Mouse (Mus musculus): Measurements from ENCODE around the gene Selenop. TPM values are rescaled to one million over a fixed set of nuclear protein-coding genes. Genes with fewer than 3 reads are reported as not detected.
A peak's percentile ranks its signal among the peaks of the same experiment; 100 is the strongest.

Gene Selenop
- polyA plus RNA-seq, 1 experiment from 2014 or later: 37.3 TPM

DNA sequence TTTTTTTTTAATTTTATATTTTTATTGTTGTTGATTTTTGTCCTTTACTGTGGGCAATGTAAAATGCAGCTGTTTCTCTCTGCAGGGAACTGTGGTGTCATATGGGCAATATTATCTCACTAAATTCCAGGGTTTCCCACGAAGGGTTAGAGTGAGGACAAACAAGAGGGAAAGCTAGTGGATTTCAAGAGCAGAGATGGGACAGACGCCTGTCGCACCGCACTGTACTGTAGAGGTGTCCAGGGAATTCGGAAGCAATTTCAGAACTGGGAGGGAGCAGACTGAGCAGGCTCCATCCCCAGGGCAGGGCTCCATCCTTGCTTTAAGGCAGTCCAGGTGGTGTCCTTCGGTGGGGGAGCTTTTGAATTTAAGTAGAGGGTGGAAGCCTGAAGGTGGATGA, 2.9 kb downstream of the Selenop start:
- ChIA-PET POLR2A (interaction anchor here (0.8 kb wide), 1 partner anchor 12 kb away, joined by 3 read pairs; no protein-coding TSS in a partner anchor), CTCF (interaction anchor here (0.7 to 2.0 kb wide), 3 partner anchors 9 to 50 kb away, joined by 3 to 6 read pairs (median 3); no protein-coding TSS in a partner anchor)
- H3K27me3 ChIP-seq: no peaks in the 10 kb centered on the region
- in situ Hi-C loops (cut with MboI; ENCODE audit: low pct_unique_long_range_greater_than_20kb): no loop called here
- TF ChIP-seq CTCF (IDR thresholded peaks at IDR 0.05): no peak
- ATAC-seq (no peak), DNase-seq (ENCODE audit: low read depth, low spot score) (no peak)

DNA sequence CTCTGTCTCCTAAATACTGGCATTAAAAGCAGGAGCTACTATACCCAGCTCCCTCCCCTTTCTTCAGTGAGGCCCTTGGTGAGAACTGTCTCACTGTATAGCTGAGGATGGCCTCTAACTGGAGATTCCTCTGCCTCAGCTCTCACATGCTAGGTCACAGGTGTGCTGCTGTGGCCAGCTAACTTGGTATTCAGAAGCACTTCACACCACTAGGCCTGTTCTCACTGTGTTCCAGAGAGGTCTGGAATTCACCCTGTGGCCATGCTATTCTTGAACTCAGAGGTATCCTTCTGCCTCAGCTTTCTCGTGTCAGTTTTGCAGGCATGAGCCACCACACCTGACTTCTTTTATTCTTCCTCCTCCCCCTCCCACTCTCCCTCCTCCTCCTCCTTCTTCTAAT, 4.8 kb downstream of the Selenop start:
- ATAC-seq: no peak
- no peak for TF ChIP-seq CTCF (IDR thresholded peaks at IDR 0.05)

DNA sequence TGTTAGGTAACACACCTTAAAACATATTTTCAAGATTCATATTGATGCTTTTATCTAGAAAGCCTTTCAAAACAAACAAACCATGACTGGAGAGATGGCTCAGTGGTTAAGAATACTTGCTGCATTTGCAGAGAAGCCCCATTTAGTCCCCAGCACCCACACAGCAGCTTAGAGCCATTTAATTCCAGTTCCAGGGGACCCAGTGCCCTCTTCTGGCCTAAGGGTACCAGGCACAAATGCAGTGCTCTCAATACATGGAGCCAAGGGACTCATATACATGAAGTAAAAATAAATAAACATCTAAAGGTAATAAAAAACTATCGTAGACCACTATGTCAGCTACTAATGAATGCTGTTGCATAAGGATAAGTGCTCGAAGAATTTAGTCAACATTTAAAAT, 9.0 kb downstream of the Selenop start:
- POLR2A ChIA-PET: no interaction called here
- CTCF ChIA-PET: interaction anchor here (0.7 to 2.3 kb wide), 4 partner anchors 10 to 77 kb away, joined by 3 to 6 read pairs (median 4); no protein-coding TSS in a partner anchor
- ATAC-seq: no peak
- TF ChIP-seq CTCF (IDR thresholded peaks at IDR 0.05): peak; percentile 65
- peaks cover 5% of the 10 kb centered on the region for H3K27me3 ChIP-seq
- DNase-seq (ENCODE audit: low read depth, low spot score): no peak
- in situ Hi-C loops (cut with MboI; ENCODE audit: low pct_unique_long_range_greater_than_20kb): no loop called here

More for the DNA sequence above, 4.8 kb downstream of the Selenop start:
- POLR2A ChIA-PET: no interaction called here
- CTCF ChIA-PET: interaction anchor here (1.5 to 2.0 kb wide), 2 partner anchors 11 to 52 kb away, joined by 4 to 6 read pairs; no protein-coding TSS in a partner anchor
- in situ Hi-C loops (cut with MboI; ENCODE audit: low pct_unique_long_range_greater_than_20kb): no loop called here
- H3K27me3 ChIP-seq: no peaks in the 10 kb centered on the region
- DNase-seq (ENCODE audit: low read depth, low spot score): no peak

DNA sequence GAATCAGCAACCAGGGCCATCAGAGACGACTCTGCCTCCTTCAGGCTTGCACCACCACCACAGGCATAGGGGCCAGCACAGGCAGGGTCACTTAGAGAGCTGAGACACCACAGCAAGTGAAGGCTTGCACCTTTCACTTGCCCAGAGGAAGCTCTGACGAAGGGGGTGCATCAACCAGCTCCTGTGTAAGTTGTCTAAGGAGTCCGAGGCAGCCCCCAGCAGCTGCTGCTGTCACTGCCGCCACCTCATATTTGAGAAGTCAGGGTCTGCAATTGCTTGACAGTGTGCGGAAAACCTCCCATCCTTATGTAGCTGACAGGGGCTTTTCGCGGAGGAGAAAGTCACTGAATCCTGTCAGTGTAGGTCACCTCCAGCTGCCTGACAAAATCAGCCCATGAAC, 10.9 kb downstream of the Selenop start:
- in situ Hi-C loops (cut with MboI; ENCODE audit: low pct_unique_long_range_greater_than_20kb): no loop called here
- TF ChIP-seq CTCF (IDR thresholded peaks at IDR 0.05): no peak
- peaks cover 5% of the 10 kb centered on the region for H3K27me3 ChIP-seq
- ATAC-seq: no peak
- ChIA-PET CTCF (interaction anchor here (1.0 to 2.3 kb wide), 2 partner anchors 8 to 10 kb away, joined by 3 to 5 read pairs; no protein-coding TSS in a partner anchor), POLR2A (no interaction called here)
- DNase-seq (ENCODE audit: low read depth, low spot score): no peak

DNA sequence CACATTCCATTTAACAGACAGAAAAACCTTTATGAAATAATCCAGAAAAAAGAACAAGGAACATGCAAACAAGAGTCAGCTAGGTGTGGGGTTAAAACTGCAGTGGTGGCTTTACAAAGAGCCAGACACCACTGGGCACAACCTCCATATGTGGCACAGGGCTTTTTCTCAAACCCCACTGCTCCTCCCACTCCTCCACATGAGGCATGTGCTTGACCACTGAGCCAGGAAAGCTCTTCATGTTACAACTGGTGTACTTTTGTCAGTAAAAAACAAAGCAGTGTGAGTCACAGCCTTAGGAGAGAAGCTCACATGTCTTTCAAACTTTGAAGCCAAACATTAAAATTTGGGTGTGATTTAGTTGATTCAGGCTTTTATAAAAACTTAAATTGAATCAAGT, 12.9 kb downstream of the Selenop start:
- DNase-seq (ENCODE audit: low read depth, low spot score): no peak
- peaks cover 5% of the 10 kb centered on the region for H3K27me3 ChIP-seq
- POLR2A ChIA-PET: no interaction called here
- no peak for TF ChIP-seq CTCF (IDR thresholded peaks at IDR 0.05)
- no peak for ATAC-seq
- in situ Hi-C loops (cut with MboI; ENCODE audit: low pct_unique_long_range_greater_than_20kb): no loop called here
- CTCF ChIA-PET: interaction anchor here (1.0 to 1.4 kb wide), 3 partner anchors 15 to 753 kb away, joined by 3 to 7 read pairs (median 3); no protein-coding TSS in a partner anchor

DNA sequence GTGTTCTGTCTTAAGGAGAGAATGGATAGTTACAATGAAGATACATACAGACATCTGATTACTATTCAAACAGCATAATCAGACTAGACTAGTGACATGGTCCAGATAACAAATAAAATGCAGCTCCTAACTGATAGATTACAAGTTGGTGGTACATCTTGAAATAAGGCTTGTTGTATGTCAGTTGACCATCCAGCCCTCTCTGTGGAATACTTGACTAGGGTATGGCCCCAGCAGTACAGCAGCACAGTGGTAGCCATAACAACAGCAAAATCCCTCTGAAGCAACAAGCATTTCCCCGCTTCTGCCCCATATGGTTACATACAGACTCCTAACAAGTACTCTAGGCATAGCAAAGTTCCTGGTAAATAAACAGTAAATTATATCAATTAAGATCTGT, 13.4 kb downstream of the Selenop start:
- ATAC-seq (no peak), DNase-seq (ENCODE audit: low read depth, low spot score) (no peak)
- H3K27me3 ChIP-seq: peaks cover 5% of the 10 kb centered on the region
- ChIA-PET CTCF (interaction anchor here (1.4 kb wide), 2 partner anchors 15 to 53 kb away, joined by 3 to 7 read pairs; no protein-coding TSS in a partner anchor), POLR2A (no interaction called here)
- in situ Hi-C loops (cut with MboI; ENCODE audit: low pct_unique_long_range_greater_than_20kb): no loop called here
- TF ChIP-seq CTCF (IDR thresholded peaks at IDR 0.05): no peak

DNA sequence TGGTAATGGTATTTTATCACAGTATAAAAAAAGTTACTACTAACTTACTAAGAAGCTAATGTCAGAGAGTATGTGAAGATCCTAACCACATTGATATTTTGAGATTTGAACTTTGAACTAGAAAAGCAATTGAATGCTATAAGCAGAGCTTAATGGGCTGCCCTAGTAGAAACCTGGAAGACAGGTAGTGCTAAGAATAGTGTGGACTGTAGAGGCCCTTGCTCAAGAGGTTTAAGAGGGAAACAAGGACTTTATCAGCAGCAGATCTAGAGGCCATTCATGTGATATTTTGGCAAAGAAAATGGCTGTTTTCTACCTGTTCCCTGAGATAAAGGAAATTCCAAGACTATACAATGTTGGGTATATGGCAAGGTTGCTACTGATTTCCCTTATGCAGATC, 17.7 kb downstream of the Selenop start:
- no peak for TF ChIP-seq CTCF (IDR thresholded peaks at IDR 0.05)
- in situ Hi-C loops (cut with MboI; ENCODE audit: low pct_unique_long_range_greater_than_20kb): no loop called here
- CTCF ChIA-PET: no interaction called here

DNA sequence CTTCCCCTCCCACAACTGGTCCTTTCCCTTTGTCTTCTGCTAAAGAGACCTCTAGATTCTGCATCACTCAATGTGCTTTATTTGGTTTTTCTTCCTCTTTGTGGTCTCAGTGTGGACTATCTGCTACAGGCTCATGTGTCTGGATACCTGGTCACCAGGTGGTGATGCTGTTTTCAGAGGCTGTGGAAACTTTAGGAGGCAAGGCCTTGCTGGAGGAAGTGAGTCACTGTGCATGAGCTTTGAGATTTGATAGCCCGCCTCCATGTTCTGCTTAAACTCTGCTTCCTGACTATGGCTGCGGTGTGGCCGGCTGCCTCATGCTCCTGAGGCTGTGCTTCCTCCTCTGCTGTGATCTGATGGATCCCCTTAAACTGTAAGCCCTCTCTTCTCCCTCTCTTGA, 22.1 kb downstream of the Selenop start:
- POLR2A ChIA-PET: no interaction called here
- DNase-seq (ENCODE audit: low read depth, low spot score): no peak
- TF ChIP-seq CTCF (IDR thresholded peaks at IDR 0.05): no peak
- no peak for ATAC-seq
- in situ Hi-C loops (cut with MboI; ENCODE audit: low pct_unique_long_range_greater_than_20kb): loop anchor here (10.0 kb wide), 1 partner anchor 744 kb away; no protein-coding TSS in a partner anchor
- CTCF ChIA-PET: no interaction called here
- no peaks in the 10 kb centered on the region for H3K27me3 ChIP-seq

More for the DNA sequence above, 17.7 kb downstream of the Selenop start:
- ATAC-seq: no peak
- no peak for DNase-seq (ENCODE audit: low read depth, low spot score)
- H3K27me3 ChIP-seq: no peaks in the 10 kb centered on the region
- POLR2A ChIA-PET: no interaction called here

DNA sequence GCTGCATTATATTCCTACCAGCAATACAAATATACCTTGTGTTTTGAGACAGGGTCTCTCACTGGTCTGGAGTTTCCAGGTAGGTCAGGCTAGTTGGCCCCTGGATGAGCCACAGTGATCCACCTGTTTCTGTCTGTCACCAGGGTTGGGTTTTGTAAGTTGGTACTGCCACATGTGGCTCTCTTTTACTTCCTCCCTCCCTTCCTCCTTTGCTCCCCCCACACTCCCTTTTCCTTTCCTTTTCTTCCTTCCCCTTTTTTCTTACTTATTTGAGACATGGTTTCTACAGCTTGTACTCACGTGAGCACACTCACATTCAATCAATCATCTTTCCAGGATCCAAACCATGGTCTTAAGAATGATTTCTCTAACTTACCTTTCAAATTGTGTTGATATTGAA, 25.1 kb downstream of the Selenop start:
- no peaks in the 10 kb centered on the region for H3K27me3 ChIP-seq
- DNase-seq (ENCODE audit: low read depth, low spot score): no peak
- in situ Hi-C loops (cut with MboI; ENCODE audit: low pct_unique_long_range_greater_than_20kb): loop anchor here (10.0 kb wide), 1 partner anchor 741 kb away; no protein-coding TSS in a partner anchor
- ChIA-PET POLR2A (no interaction called here), CTCF (interaction anchor here (1.1 kb wide), 1 partner anchor 10 kb away, joined by 3 read pairs; no protein-coding TSS in a partner anchor)
- no peak for TF ChIP-seq CTCF (IDR thresholded peaks at IDR 0.05)
- no peak for ATAC-seq

DNA sequence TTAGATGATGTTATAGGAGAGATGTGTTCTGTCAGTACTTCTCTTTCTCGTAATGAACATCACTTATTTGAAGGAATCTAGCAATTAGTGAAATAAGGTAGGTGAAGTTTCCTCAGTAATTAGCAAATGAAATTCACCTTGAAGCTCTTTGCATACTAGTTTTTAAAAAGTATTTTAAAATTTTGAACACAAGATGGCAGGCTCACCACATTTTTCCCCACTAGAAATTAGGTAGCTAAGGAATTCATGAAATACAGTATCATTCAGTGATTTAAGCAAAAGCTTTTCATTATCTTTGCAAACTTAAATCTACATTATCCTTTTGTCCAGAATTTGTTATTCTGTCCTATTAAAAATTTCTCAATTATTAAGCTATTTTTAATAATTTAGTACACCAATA, 27.6 kb downstream of the Selenop start:
- ChIA-PET POLR2A (no interaction called here), CTCF (interaction anchor here (0.9 to 1.9 kb wide), 15 partner anchors 9 to 745 kb away, joined by 3 to 8 read pairs (median 4); no protein-coding TSS in a partner anchor)
- no peak for TF ChIP-seq CTCF (IDR thresholded peaks at IDR 0.05)
- H3K27me3 ChIP-seq: no peaks in the 10 kb centered on the region
- DNase-seq (ENCODE audit: low read depth, low spot score) (no peak), ATAC-seq (no peak)
- in situ Hi-C loops (cut with MboI; ENCODE audit: low pct_unique_long_range_greater_than_20kb): loop anchor here (10.0 kb wide), 1 partner anchor 739 kb away; no protein-coding TSS in a partner anchor

DNA sequence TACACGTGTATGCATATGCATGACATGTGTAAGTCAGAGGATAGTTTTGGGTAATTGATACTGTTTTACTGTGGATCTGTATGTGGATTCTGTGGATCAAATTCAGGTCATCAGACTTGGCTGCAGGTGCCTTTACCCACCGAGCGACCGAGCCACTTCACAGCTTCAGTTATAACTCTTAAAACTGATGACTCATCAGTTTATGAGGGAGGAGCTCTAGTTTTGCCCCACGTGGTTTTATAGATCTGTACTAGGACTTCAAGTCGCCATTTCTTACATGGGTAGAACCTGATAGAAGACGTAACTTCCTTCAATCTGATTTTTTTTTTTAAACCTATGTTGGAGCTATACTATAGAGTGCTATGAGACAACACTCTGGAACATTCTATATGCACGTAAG, 29.3 kb downstream of the Selenop start:
- H3K27me3 ChIP-seq: no peaks in the 10 kb centered on the region
- CTCF ChIA-PET: no interaction called here
- no peak for DNase-seq (ENCODE audit: low read depth, low spot score)
- ATAC-seq: no peak
- in situ Hi-C loops (cut with MboI; ENCODE audit: low pct_unique_long_range_greater_than_20kb): loop anchor here (10.0 kb wide), 1 partner anchor 737 kb away; no protein-coding TSS in a partner anchor
- no peak for TF ChIP-seq CTCF (IDR thresholded peaks at IDR 0.05)
- POLR2A ChIA-PET: no interaction called here
